Mouse (Mus musculus) thymus, adult 2 months (tissue): ENCODE measurements around the gene Dnaaf5.

Experiments used
- CTCF ChIP-seq: fragments of 200-500 bp; IDR thresholded peaks from 2 replicates; pipeline ENCODE4 v1.5.1; 2012; ENCODE audit warnings: mild to moderate bottlenecking, control low read depth, low read length, moderate library complexity, borderline replicate concordance; ENCODE audit not compliant: control insufficient read depth, poor library complexity, insufficient read depth; ENCODE audit errors: extremely low read depth
- POLR2A ChIP-seq: fragments of 200-500 bp; IDR thresholded peaks from 2 replicates; pipeline ENCODE4 v1.6.1; 2012; ENCODE audit warnings: mild to moderate bottlenecking, low read length, control low read depth, moderate library complexity; ENCODE audit not compliant: control insufficient read depth, poor library complexity, insufficient read depth; ENCODE audit errors: extremely low read depth

- TF ChIP-seq CTCF (no peak), POLR2A (no peak)
These were observed 31.1 kb upstream of the Dnaaf5 start for GRCm38 (mm10) chr5:139118961-139119276.
